Mouse (Mus musculus): ENCODE data around the gene Rpl3. TPM values are rescaled to one million over a fixed set of nuclear protein-coding genes. Genes with fewer than 3 reads are reported as not detected.

Gene Rpl3
- polyA plus RNA-seq, 2 experiments, result 1,384 to 1,569 TPM

DNA sequence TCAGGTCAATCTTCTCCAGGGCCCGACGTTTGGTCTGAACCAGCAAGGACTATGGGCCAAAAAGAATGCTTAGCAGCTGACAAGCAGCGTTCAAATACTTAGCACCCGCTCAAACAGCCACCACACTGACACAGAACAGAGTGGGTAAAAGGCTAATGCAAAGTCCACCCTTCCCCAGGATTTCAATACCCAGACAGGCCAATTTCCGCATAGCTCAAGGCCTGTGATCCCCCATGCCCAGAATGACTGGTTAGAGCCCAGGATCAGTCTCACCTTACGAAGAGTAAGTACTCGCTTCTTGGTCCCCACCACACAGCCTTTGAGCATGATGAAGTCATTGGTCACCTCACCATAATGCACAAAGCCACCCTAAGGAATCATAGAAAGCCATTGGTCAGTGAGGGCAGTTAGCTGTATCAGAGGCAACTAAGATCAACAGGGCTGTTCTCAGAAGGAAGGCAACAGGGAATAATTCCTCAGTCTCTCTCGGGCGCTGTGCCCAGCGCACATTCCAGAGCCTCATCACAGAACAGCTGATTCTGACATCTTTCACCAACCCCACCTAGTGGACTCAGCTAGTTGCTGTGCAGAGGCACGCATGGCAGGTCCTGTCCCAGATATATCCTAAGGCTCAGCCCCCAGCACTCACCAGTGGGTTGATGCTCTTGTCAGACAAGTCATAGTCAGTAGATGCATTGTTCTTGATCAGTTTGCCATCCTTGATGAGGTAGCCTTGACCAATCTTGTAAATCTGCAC, 13.4 kb downstream of the Rpl3 start:
- no peak for ATAC-seq (ENCODE audit: low FRiP score, low read depth)
- H3K4me3 ChIP-seq (replicated peaks; ENCODE audit: low read length), result no peak overlapping the region
- H3K4me2 ChIP-seq (replicated peaks; ENCODE audit: low read depth, low read length, severe bottlenecking), result no peak overlapping the region
- peaks cover 61% of the 10 kb centered on the region for H3K36me3 ChIP-seq (ENCODE audit: control insufficient read depth, insufficient read depth, low read length)
- TF ChIP-seq POLR2A (IDR thresholded peaks at IDR 0.05; ENCODE audit: borderline replicate concordance, extremely low read depth, insufficient read depth, insufficient read length), result no peak
- no peak for DNase-seq (ENCODE audit: low spot score)
- 73% methylated on average over 11 of the region's 11 CpGs for WGBS
- no peaks in the 10 kb centered on the region for H3K27me3 ChIP-seq (ENCODE audit: control insufficient read depth, insufficient read depth, low read length)
- H3K9me3 ChIP-seq (ENCODE audit: control insufficient read depth, low read length), result no peaks in the 10 kb centered on the region
- peaks cover 11% of the 10 kb centered on the region; the same call in 1 of the 2 replicates for H3K4me1 ChIP-seq (ENCODE audit: control insufficient read depth, insufficient read depth, low read length)
- no peak overlapping the region for H3K27ac ChIP-seq (replicated peaks; ENCODE audit: low read depth, low read length)
- H3K9ac ChIP-seq (ENCODE audit: low read depth, low read length, severe bottlenecking), result no peak overlapping the region

GRCm38 (mm10) chr15:80076338-80077136, 15.1 kb downstream of the Rpl3 start:
- Histone ChIP-seq H3K4me1 (ENCODE audit: control insufficient read depth, insufficient read depth, low read length) (peaks cover 5% of the 10 kb centered on the region; the same call in 1 of the 2 replicates), H3K4me2 (replicated peaks; ENCODE audit: low read depth, low read length, severe bottlenecking) (no peak overlapping the region), H3K36me3 (ENCODE audit: control insufficient read depth, insufficient read depth, low read length) (peaks cover 55% of the 10 kb centered on the region), H3K27me3 (ENCODE audit: control insufficient read depth, insufficient read depth, low read length) (no peaks in the 10 kb centered on the region), H3K4me3 (replicated peaks; ENCODE audit: low read length) (no peak overlapping the region), H3K9me3 (ENCODE audit: control insufficient read depth, low read length) (no peaks in the 10 kb centered on the region), H3K27ac (replicated peaks; ENCODE audit: low read depth, low read length) (peak overlapping the region; percentile 52; the same call in 1 of the 2 replicates), H3K9ac (ENCODE audit: low read depth, low read length, severe bottlenecking) (peak overlapping the region; percentile 12; the same call in 1 of the 2 replicates)
- WGBS, result 3% methylated on average over 2 of the region's 2 CpGs
- DNase-seq (ENCODE audit: low spot score) (peak; percentile 62), ATAC-seq (ENCODE audit: low FRiP score, low read depth) (peak; percentile 54)
- TF ChIP-seq POLR2A (IDR thresholded peaks at IDR 0.05; ENCODE audit: borderline replicate concordance, extremely low read depth, insufficient read depth, insufficient read length), result no peak

GRCm38 (mm10) chr15:80075733-80076337, 15.8 kb downstream of the Rpl3 start:
- ATAC-seq (ENCODE audit: low FRiP score, low read depth), result no peak
- H3K9ac ChIP-seq (ENCODE audit: low read depth, low read length, severe bottlenecking), result peak overlapping the region; percentile 12; the same call in 1 of the 2 replicates
- DNase-seq (ENCODE audit: low spot score), result no peak

DNA sequence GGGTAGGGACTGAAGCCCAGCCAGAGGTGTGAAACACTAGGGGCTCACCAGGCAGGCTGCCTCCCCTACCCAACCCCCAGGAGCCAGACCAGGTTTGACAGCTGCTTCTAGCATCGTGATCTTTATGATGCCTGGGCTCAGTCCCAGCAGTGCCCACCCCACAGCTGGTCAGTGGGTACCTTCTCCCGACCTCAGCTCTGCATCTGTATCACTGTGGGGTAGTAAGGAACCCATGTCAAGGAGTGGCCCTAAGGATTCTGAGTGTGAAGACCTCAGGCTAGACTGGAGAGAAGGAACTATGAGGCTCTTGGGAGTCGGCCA, 16.3 kb downstream of the Rpl3 start:
- Histone ChIP-seq H3K27ac (replicated peaks; ENCODE audit: low read depth, low read length) (no peak overlapping the region), H3K4me3 (replicated peaks; ENCODE audit: low read length) (no peak overlapping the region), H3K36me3 (ENCODE audit: control insufficient read depth, insufficient read depth, low read length) (peaks cover 43% of the 10 kb centered on the region), H3K9ac (ENCODE audit: low read depth, low read length, severe bottlenecking) (no peak overlapping the region), H3K27me3 (ENCODE audit: control insufficient read depth, insufficient read depth, low read length) (no peaks in the 10 kb centered on the region), H3K4me2 (replicated peaks; ENCODE audit: low read depth, low read length, severe bottlenecking) (no peak overlapping the region), H3K9me3 (ENCODE audit: control insufficient read depth, low read length) (no peaks in the 10 kb centered on the region), H3K4me1 (ENCODE audit: control insufficient read depth, insufficient read depth, low read length) (no peaks in the 10 kb centered on the region)
- no peak for TF ChIP-seq POLR2A (IDR thresholded peaks at IDR 0.05; ENCODE audit: borderline replicate concordance, extremely low read depth, insufficient read depth, insufficient read length)
- DNase-seq (ENCODE audit: low spot score), result no peak
- WGBS, result 23% methylated on average over 3 of the region's 3 CpGs
- ATAC-seq (ENCODE audit: low FRiP score, low read depth), result no peak

More at GRCm38 (mm10) chr15:80075733-80076337, 15.8 kb downstream of the Rpl3 start:
- Histone ChIP-seq H3K27ac (replicated peaks; ENCODE audit: low read depth, low read length) (peak overlapping the region; percentile 52), H3K9me3 (ENCODE audit: control insufficient read depth, low read length) (no peaks in the 10 kb centered on the region), H3K4me3 (replicated peaks; ENCODE audit: low read length) (no peak overlapping the region), H3K4me1 (ENCODE audit: control insufficient read depth, insufficient read depth, low read length) (0 out of 2 replicates have a peak, but pooled peaks cover 1% of the 10 kb centered on the region), H3K36me3 (ENCODE audit: control insufficient read depth, insufficient read depth, low read length) (peaks cover 48% of the 10 kb centered on the region), H3K4me2 (replicated peaks; ENCODE audit: low read depth, low read length, severe bottlenecking) (no peak overlapping the region), H3K27me3 (ENCODE audit: control insufficient read depth, insufficient read depth, low read length) (no peaks in the 10 kb centered on the region)
- 13% methylated on average over 5 of the region's 5 CpGs for WGBS
- TF ChIP-seq POLR2A (IDR thresholded peaks at IDR 0.05; ENCODE audit: borderline replicate concordance, extremely low read depth, insufficient read depth, insufficient read length), result no peak
